Mouse (Mus musculus): ENCODE measurements around the gene Enho.

Gene Enho

DNA sequence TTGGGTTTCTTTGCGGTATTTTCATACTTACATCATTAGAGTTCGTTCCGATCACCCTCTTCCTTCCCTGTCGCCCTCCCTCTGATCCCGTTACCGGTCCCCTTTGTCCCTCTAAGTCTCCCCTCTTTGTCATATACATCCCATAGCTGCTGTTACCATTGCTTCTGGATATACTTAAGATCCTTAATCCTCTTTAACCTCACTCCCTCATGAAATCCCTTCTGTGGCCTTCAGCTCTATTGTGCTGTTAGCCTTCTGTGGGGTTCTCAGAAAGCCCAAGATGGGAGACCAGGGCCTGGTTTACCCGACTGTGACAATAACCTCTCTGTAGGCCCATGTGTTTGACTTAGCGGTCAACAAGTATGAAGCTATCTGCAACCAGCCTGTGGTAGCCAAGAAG is 5.5 kb downstream of the Enho start:
- in situ Hi-C loops (cut with MboI; ENCODE audit: low sequenced_read_pairs) = no loop called here

- in situ Hi-C loops (cut with MboI; ENCODE audit: low sequenced_read_pairs) = no loop called here
These were observed 7.1 kb downstream of the Enho start for GRCm38 (mm10) chr4:41633001-41633400.

GRCm38 (mm10) chr4:41631390-41631789 is 8.7 kb downstream of the Enho start:
- in situ Hi-C loops (cut with MboI; ENCODE audit: low sequenced_read_pairs) = no loop called here

GRCm38 (mm10) chr4:41630196-41630595 is 9.9 kb downstream of the Enho start:
- in situ Hi-C loops (cut with MboI; ENCODE audit: low sequenced_read_pairs) = no loop called here

GRCm38 (mm10) chr4:41628202-41628927 is 11.8 kb downstream of the Enho start:
- in situ Hi-C loops (cut with MboI; ENCODE audit: low sequenced_read_pairs) = no loop called here

- in situ Hi-C loops (cut with MboI; ENCODE audit: low sequenced_read_pairs) = no loop called here
These were observed 18.1 kb downstream of the Enho start for GRCm38 (mm10) chr4:41622071-41622470.

- in situ Hi-C loops (cut with MboI; ENCODE audit: low sequenced_read_pairs) = no loop called here
These were observed 21.0 kb downstream of the Enho start for GRCm38 (mm10) chr4:41618916-41619746.

DNA sequence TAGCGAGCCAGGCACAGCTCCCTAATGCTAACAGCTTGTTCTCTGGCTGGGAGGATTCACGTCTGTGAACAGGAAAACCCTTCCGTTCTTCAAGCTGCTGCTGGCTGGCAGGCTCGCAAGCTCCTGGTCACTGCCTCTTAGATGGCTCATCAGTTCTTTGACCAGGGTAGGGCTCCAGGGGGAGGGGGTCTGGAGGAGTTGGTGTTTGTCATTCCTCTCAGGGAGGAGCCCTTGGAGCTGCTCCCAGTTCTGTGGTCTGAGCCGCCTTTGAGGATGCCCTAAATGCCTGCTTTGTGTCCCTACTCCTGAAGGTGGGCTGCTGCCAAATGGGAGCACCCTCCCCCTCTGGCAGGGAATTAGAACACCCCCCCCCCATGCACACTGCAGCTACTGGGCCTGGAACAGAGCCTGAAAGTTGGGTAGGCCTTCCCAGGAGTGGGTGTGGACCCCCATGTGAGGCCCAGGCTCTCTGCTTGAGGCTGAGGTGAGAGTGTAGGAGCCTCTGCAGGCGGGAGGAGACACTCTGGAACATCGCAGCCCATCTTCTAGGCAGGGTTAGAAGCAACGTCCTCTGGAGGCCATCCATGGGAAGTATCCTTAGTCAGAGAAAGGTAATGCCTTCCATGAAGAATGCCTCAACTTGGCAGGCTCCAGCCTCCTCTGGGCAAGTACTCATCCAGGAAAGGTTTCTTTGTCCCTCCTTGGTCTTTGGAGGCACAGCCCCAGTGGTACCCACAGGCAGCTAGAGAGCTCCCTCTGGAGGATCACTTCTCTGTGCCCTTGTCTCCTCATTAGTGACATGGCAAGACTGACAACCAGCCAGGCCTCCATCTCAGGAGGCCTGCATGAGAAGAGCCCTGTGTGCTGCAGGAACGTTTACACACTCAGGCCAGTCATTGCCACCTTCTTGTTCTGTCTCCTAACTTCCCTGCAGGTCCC is 24.2 kb downstream of the Enho start:
- in situ Hi-C loops (cut with MboI; ENCODE audit: low sequenced_read_pairs) = no loop called here

- in situ Hi-C loops (cut with MboI; ENCODE audit: low sequenced_read_pairs) = loop anchor here (5.0 kb wide), 1 partner anchor 33 kb away; no protein-coding TSS in a partner anchor
These were observed 26.0 kb downstream of the Enho start for GRCm38 (mm10) chr4:41614156-41614555.

- in situ Hi-C loops (cut with MboI; ENCODE audit: low sequenced_read_pairs) = loop anchor here (5.0 kb wide), 1 partner anchor 35 kb away; no protein-coding TSS in a partner anchor
These were observed 28.0 kb downstream of the Enho start for GRCm38 (mm10) chr4:41612166-41612565.

GRCm38 (mm10) chr4:41610594-41610980 is 29.5 kb downstream of the Enho start:
- in situ Hi-C loops (cut with MboI; ENCODE audit: low sequenced_read_pairs) = loop anchor here (5.0 kb wide), 1 partner anchor 37 kb away; no protein-coding TSS in a partner anchor

DNA sequence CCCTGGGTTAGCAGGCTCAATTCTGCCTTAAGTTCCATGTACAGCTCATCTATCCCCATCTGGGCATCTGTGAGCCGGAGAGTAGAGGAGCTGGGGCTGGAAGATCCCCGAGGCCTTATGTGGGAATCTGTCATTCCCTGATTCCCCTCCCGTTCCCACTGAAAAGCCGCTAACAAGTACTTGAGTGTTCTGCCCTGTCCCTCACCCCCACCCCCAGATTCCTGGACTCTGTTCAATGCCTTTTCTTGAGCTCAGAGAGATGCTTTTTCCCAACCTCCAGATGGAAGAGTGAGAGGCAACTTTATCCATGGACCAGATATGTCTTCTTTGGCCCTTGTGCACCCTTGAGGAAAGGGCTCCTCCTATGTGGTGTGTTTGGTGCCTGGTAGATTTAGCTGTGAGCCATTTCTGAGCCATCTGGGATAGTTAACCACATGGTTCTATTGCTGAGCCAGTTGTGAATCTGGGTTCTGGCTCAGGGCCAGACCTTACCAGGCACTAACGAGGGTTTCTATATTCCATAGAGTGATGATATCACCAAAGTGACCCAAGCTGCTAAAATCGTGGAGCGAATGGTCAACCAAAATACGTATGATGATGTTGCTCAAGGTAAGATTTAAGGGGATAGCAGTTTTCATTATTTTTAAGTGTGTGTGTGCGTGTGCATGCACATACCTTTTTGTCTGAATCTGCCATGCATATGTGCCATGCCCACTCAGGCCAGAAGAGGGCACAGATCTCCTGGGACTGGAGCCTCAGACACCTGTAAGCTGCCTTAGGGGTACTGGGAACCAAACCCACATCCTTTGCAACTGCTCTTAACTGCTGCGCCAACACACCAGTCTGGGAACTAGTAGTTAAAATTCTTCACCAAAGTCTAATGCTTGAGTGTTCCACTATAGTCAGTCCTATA is 30.2 kb downstream of the Enho start:
- in situ Hi-C loops (cut with MboI; ENCODE audit: low sequenced_read_pairs) = loop anchor here (5.0 kb wide), 1 partner anchor 37 kb away; no protein-coding TSS in a partner anchor

DNA sequence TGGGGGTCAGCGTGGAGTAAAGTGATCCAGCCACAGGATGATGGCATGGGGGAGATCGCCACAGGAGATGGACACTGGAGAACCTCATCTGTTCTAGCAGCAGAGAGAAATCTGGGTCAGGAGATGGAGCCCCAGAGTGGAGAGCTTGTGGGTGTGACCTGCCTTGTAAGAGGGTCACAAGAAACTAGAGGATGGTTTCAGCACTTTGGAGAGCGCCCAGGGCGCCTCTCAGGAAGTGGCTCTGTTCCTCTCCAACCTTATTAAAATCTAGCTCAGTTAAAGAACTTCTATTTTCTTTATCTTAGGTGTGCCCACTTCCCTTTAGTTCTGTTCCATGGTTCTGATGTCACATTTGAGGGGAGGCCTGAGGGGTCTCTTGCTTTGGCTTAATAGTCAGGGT is 33.3 kb downstream of the Enho start:
- in situ Hi-C loops (cut with MboI; ENCODE audit: low sequenced_read_pairs) = no loop called here

- in situ Hi-C loops (cut with MboI; ENCODE audit: low sequenced_read_pairs) = no loop called here
These were observed 35.4 kb downstream of the Enho start for GRCm38 (mm10) chr4:41604476-41605396.

GRCm38 (mm10) chr4:41602818-41603217 is 37.3 kb downstream of the Enho start:
- in situ Hi-C loops (cut with MboI; ENCODE audit: low sequenced_read_pairs) = no loop called here
